24 mouse cellular contexts compared by ENCODE assay signal in genomic region chr16:6784144-6784543, GRCm38 (mm10).
DNase-seq lines count a peak whose midpoint lies in the region; ATAC-seq and TF ChIP-seq lines count a peak whose summit lies in the region.
"Had no signal": no experiment of that assay in that cellular context is flagged by ENCODE, and none has a peak within 500 bp of the region (broad histone marks: within the 10 kb centered on the region; RNA-seq: fewer than 3 reads in every experiment).

No protein-coding gene starts in this region.

- peak; percentile 25 for DNase-seq in forebrain, postnatal 0 days
- DNase-seq in liver, adult 2 months (ENCODE audit: extremely low read depth, low read depth, low spot score) = peak; percentile 57
- no peak for DNase-seq in liver, embryonic 11.5 days (ENCODE audit: low spot score)
- DNase-seq in cerebellum, adult 18-20 months = peak; percentile 65 to 68
- DNase-seq in cerebellum, postnatal 14 days = peak; percentile 8 to 54
- DNase-seq: adrenal gland, postnatal 36 days; embryo, embryonic 11 days; heart, adult 2 months; heart, postnatal 4 days; left cerebral cortex, postnatal 4 days; liver; lung, adult 18-20 months; spleen, adult 18-20 months; thymus, postnatal 25 days had no signal

- no peak overlapping the region for H3K27ac ChIP-seq in forebrain, postnatal 0 days (ENCODE audit: low read depth, low read length)
- H3K27ac ChIP-seq in forebrain, embryonic 13.5 days = no peak overlapping the region
- H3K27ac ChIP-seq in liver, adult 2 months (replicated peaks; ENCODE audit: insufficient read depth, low read depth, low read length) = no peak overlapping the region
- no peak overlapping the region for H3K27ac ChIP-seq in liver, embryonic 11.5 days (ENCODE audit: low read depth, low read length)
- H3K27ac ChIP-seq in kidney, embryonic 14.5 days (ENCODE audit: low read depth, low read length) = no peak overlapping the region
- no peak overlapping the region for H3K27ac ChIP-seq in intestine, postnatal 0 days (ENCODE audit: low read depth, low read length)
- H3K27ac ChIP-seq: heart, adult 2 months; heart, embryonic 15.5 days; layer of hippocampus, adult 2 months; left cerebral cortex, adult 2 months; midbrain, embryonic 15.5 days had no signal

- WGBS in forebrain, postnatal 0 days = 63% methylated on average over 5 of the region's 5 CpGs
- 80% methylated on average over 5 of the region's 5 CpGs for WGBS in forebrain, embryonic 13.5 days
- 69% methylated on average over 5 of the region's 5 CpGs for WGBS in liver, adult 2 months
- WGBS in liver, embryonic 11.5 days = 65% methylated on average over 5 of the region's 5 CpGs
- WGBS in kidney, embryonic 14.5 days = 37% methylated on average over 5 of the region's 5 CpGs
- 60% methylated on average over 5 of the region's 5 CpGs for WGBS in intestine, postnatal 0 days

- no peaks in the 10 kb centered on the region for H3K9me3 ChIP-seq in forebrain, postnatal 0 days (ENCODE audit: low read length)
- no peaks in the 10 kb centered on the region for H3K9me3 ChIP-seq in forebrain, embryonic 13.5 days (replicated peaks)
- H3K9me3 ChIP-seq in liver, embryonic 11.5 days (ENCODE audit: control insufficient read depth, low read length) = no peaks in the 10 kb centered on the region
- H3K9me3 ChIP-seq in kidney, embryonic 14.5 days (ENCODE audit: control insufficient read depth, low read length) = no peaks in the 10 kb centered on the region
- no peaks in the 10 kb centered on the region for H3K9me3 ChIP-seq in intestine, postnatal 0 days (ENCODE audit: control insufficient read depth)
- H3K9me3 ChIP-seq: heart, embryonic 15.5 days; midbrain, embryonic 15.5 days had no signal

- no peaks in the 10 kb centered on the region for H3K36me3 ChIP-seq in forebrain, postnatal 0 days (ENCODE audit: insufficient read depth)
- no peaks in the 10 kb centered on the region for H3K36me3 ChIP-seq in forebrain, embryonic 13.5 days (ENCODE audit: poor library complexity, severe bottlenecking)
- H3K36me3 ChIP-seq in liver, adult 2 months (ENCODE audit: control insufficient read depth, insufficient read depth, low read length) = no peaks in the 10 kb centered on the region
- H3K36me3 ChIP-seq in liver, embryonic 11.5 days (ENCODE audit: control insufficient read depth, insufficient read depth, low read length) = no peaks in the 10 kb centered on the region
- no peaks in the 10 kb centered on the region for H3K36me3 ChIP-seq in kidney, embryonic 14.5 days (ENCODE audit: control insufficient read depth, insufficient read depth, low read length)
- no peaks in the 10 kb centered on the region for H3K36me3 ChIP-seq in intestine, postnatal 0 days (ENCODE audit: control insufficient read depth, insufficient read depth)
- H3K36me3 ChIP-seq: heart, embryonic 15.5 days; midbrain, embryonic 15.5 days had no signal

- no peaks in the 10 kb centered on the region for H3K79me2 ChIP-seq in liver, adult 2 months (ENCODE audit: control insufficient read depth, insufficient read depth, low read length)

- no peak overlapping the region for H3K4me2 ChIP-seq in forebrain, postnatal 0 days (ENCODE audit: low read depth)
- H3K4me2 ChIP-seq in forebrain, embryonic 13.5 days = no peak overlapping the region
- H3K4me2 ChIP-seq in liver, embryonic 11.5 days = no peak overlapping the region
- no peak overlapping the region for H3K4me2 ChIP-seq in kidney, embryonic 14.5 days (replicated peaks; ENCODE audit: low read depth, low read length)
- H3K4me2 ChIP-seq in intestine, postnatal 0 days (replicated peaks; ENCODE audit: low read depth) = no peak overlapping the region
- H3K4me2 ChIP-seq: heart, embryonic 15.5 days; midbrain, embryonic 15.5 days had no signal

- no peak for ATAC-seq in forebrain, postnatal 0 days
- ATAC-seq in forebrain, embryonic 13.5 days = no peak
- ATAC-seq in liver, embryonic 11.5 days (replicated peaks; ENCODE audit: low FRiP score) = no peak
- ATAC-seq in kidney, embryonic 14.5 days (ENCODE audit: low FRiP score, low TSS enrichment) = no peak
- ATAC-seq in intestine, postnatal 0 days = no peak
- ATAC-seq: intestine, embryonic 16.5 days; midbrain, embryonic 15.5 days had no signal

- H3K9ac ChIP-seq in forebrain, postnatal 0 days = no peak overlapping the region
- no peak overlapping the region for H3K9ac ChIP-seq in forebrain, embryonic 13.5 days
- no peak overlapping the region for H3K9ac ChIP-seq in liver, adult 2 months (ENCODE audit: low read depth, low read length)
- H3K9ac ChIP-seq in liver, embryonic 11.5 days (ENCODE audit: low read depth, low read length) = no peak overlapping the region
- no peak overlapping the region for H3K9ac ChIP-seq in kidney, embryonic 14.5 days (ENCODE audit: low read depth, low read length)
- H3K9ac ChIP-seq in intestine, postnatal 0 days (ENCODE audit: low read depth, low read length) = no peak overlapping the region
- H3K9ac ChIP-seq: heart, embryonic 15.5 days; midbrain, embryonic 15.5 days had no signal

- no peak for TF ChIP-seq POLR2A in liver, adult 2 months (IDR thresholded peaks at IDR 0.05; ENCODE audit: extremely low read depth, insufficient read depth, low read length)

- H3K4me3 ChIP-seq in forebrain, postnatal 0 days (ENCODE audit: low read depth, low read length) = no peak overlapping the region
- no peak overlapping the region for H3K4me3 ChIP-seq in forebrain, embryonic 13.5 days
- H3K4me3 ChIP-seq in liver, adult 2 months (ENCODE audit: insufficient read depth, low read depth, low read length) = no peak overlapping the region
- no peak overlapping the region for H3K4me3 ChIP-seq in liver, embryonic 11.5 days (ENCODE audit: low read depth, low read length)
- H3K4me3 ChIP-seq in kidney, embryonic 14.5 days (ENCODE audit: low read length) = no peak overlapping the region
- H3K4me3 ChIP-seq in intestine, postnatal 0 days (ENCODE audit: low read depth, low read length) = no peak overlapping the region
- H3K4me3 ChIP-seq: heart, adult 2 months; heart, embryonic 15.5 days; layer of hippocampus, adult 2 months; left cerebral cortex, adult 2 months; megakaryocyte, embryonic 14.5 days; midbrain, embryonic 15.5 days had no signal

- H3K4me1 ChIP-seq in forebrain, postnatal 0 days (ENCODE audit: insufficient read depth) = no peaks in the 10 kb centered on the region; the same call in 1 of the 2 replicates
- peaks cover 3% of the 10 kb centered on the region; the same call in 1 of the 2 replicates for H3K4me1 ChIP-seq in forebrain, embryonic 13.5 days
- no peaks in the 10 kb centered on the region for H3K4me1 ChIP-seq in liver, adult 2 months (ENCODE audit: control insufficient read depth, insufficient read depth, low read length)
- no peaks in the 10 kb centered on the region for H3K4me1 ChIP-seq in liver, embryonic 11.5 days (replicated peaks; ENCODE audit: control insufficient read depth, insufficient read depth, low read length)
- H3K4me1 ChIP-seq in kidney, embryonic 14.5 days (ENCODE audit: control insufficient read depth, insufficient read depth, low read length) = no peaks in the 10 kb centered on the region
- H3K4me1 ChIP-seq in intestine, postnatal 0 days (replicated peaks; ENCODE audit: control insufficient read depth, insufficient read depth, low read length) = no peaks in the 10 kb centered on the region
- H3K4me1 ChIP-seq: heart, embryonic 15.5 days; megakaryocyte, embryonic 14.5 days had no signal

- no peak for TF ChIP-seq CTCF in forebrain, postnatal 0 days (IDR thresholded peaks at IDR 0.05; ENCODE audit: low read depth)
- TF ChIP-seq CTCF in liver, adult 2 months (IDR thresholded peaks at IDR 0.05; ENCODE audit: low read depth, low read length) = no peak
- TF ChIP-seq CTCF in intestine, postnatal 0 days (IDR thresholded peaks at IDR 0.05; ENCODE audit: low read depth) = no peak

- H3K27me3 ChIP-seq in forebrain, postnatal 0 days (ENCODE audit: insufficient read depth, low read length) = no peaks in the 10 kb centered on the region
- no peaks in the 10 kb centered on the region for H3K27me3 ChIP-seq in forebrain, embryonic 13.5 days
- no peaks in the 10 kb centered on the region for H3K27me3 ChIP-seq in liver, adult 2 months (ENCODE audit: control insufficient read depth, insufficient read depth, low read length)
- H3K27me3 ChIP-seq in liver, embryonic 11.5 days (replicated peaks; ENCODE audit: control insufficient read depth, insufficient read depth, low read length) = no peaks in the 10 kb centered on the region
- no peaks in the 10 kb centered on the region for H3K27me3 ChIP-seq in kidney, embryonic 14.5 days (ENCODE audit: control insufficient read depth, insufficient read depth, low read length)
- H3K27me3 ChIP-seq in intestine, postnatal 0 days (replicated peaks; ENCODE audit: control insufficient read depth, insufficient read depth, low read length) = no peaks in the 10 kb centered on the region
- H3K27me3 ChIP-seq: CH12.LX; heart, embryonic 15.5 days; megakaryocyte, embryonic 14.5 days; midbrain, embryonic 15.5 days had no signal
